Mouse (Mus musculus) ovary, postnatal 14 days (tissue): ENCODE results near the gene Proser1.

Experiments
- DNase-seq: peaks from one replicate; pipeline ENCODE4 v3.0.0; 2022; ENCODE audit warnings: low spot score

Proser1 gene

GRCm38 (mm10) chr3:53466481-53466880 is 3.0 kb downstream of the Proser1 start:
- no peak for DNase-seq

- DNase-seq, result no peak
These were observed 3.9 kb downstream of the Proser1 start for GRCm38 (mm10) chr3:53467356-53467755.

- no peak for DNase-seq
These were observed 6.2 kb downstream of the Proser1 start for GRCm38 (mm10) chr3:53469650-53470049.

- DNase-seq, result no peak
These were observed 8.6 kb downstream of the Proser1 start for GRCm38 (mm10) chr3:53472061-53472460.

GRCm38 (mm10) chr3:53474179-53474578 is 10.7 kb downstream of the Proser1 start:
- DNase-seq, result no peak

- DNase-seq, result peak; percentile 16
These were observed 12.4 kb downstream of the Proser1 start for GRCm38 (mm10) chr3:53475889-53476288.

- no peak for DNase-seq
These were observed 14.0 kb downstream of the Proser1 start for GRCm38 (mm10) chr3:53477468-53477867.

- no peak for DNase-seq
These were observed 15.1 kb downstream of the Proser1 start for GRCm38 (mm10) chr3:53478419-53479046.

GRCm38 (mm10) chr3:53483414-53484059 is 20.1 kb downstream of the Proser1 start:
- DNase-seq, result no peak

GRCm38 (mm10) chr3:53486561-53486960 is 23.1 kb downstream of the Proser1 start:
- DNase-seq, result no peak

- no peak for DNase-seq
These were observed 23.6 kb downstream of the Proser1 start for GRCm38 (mm10) chr3:53486996-53487576.

GRCm38 (mm10) chr3:53488353-53488752 is 24.9 kb downstream of the Proser1 start, which contains the start of gene Stoml3:
Stoml3 (plus strand) TSS chr3:53488653.
- no peak for DNase-seq

- no peak for DNase-seq
These were observed 35.0 kb downstream of the Proser1 start for GRCm38 (mm10) chr3:53498351-53498905.

- DNase-seq, result no peak
These were observed 39.0 kb downstream of the Proser1 start for GRCm38 (mm10) chr3:53502428-53502827.

GRCm38 (mm10) chr3:53513096-53513495 is 49.6 kb downstream of the Proser1 start:
- DNase-seq, result no peak

- DNase-seq, result no peak
These were observed 51.0 kb downstream of the Proser1 start for GRCm38 (mm10) chr3:53514221-53515065.

GRCm38 (mm10) chr3:53522794-53523193 is 59.3 kb downstream of the Proser1 start:
- DNase-seq, result no peak

- peak; percentile 72 for DNase-seq
These were observed 62.3 kb downstream of the Proser1 start for GRCm38 (mm10) chr3:53525737-53526136.

- no peak for DNase-seq
These were observed 66.8 kb downstream of the Proser1 start for GRCm38 (mm10) chr3:53530305-53530704.
